Mouse (Mus musculus) neural tube, embryonic 14.5 days (tissue): ENCODE results near the gene Syde2. TPM values are rescaled to one million over a fixed set of nuclear protein-coding genes. Genes with fewer than 3 reads are reported as not detected.

ENCODE experiments used
- ATAC-seq: fragments of 200-750 bp; cut with Nextera tagmentation; 2 replicates; pipeline ENCODE4 v1.8.0; 2017; ENCODE audit warnings: low read depth, mild to moderate bottlenecking, moderate TSS enrichment, moderate library complexity
- H3K27ac ChIP-seq: fragments of 300-500 bp; sonication (generic); 2 replicates; pipeline ENCODE4 v1.5.1; 2014; ENCODE audit warnings: low read depth, mild to moderate bottlenecking, control low read depth, low read length, moderate library complexity, mixed read lengths
- H3K27me3 ChIP-seq: fragments of 300-500 bp; sonication (generic); 2 replicates; pipeline ENCODE4 v1.6.1; 2014; ENCODE audit warnings: low read length; ENCODE audit not compliant: control insufficient read depth, insufficient read depth
- H3K36me3 ChIP-seq: fragments of 300-500 bp; sonication (generic); 2 replicates; pipeline ENCODE4 v1.6.1; 2014; ENCODE audit warnings: low read length, mixed read lengths; ENCODE audit not compliant: control insufficient read depth, insufficient read depth
- H3K4me1 ChIP-seq: fragments of 300-500 bp; sonication (generic); 2 replicates; pipeline ENCODE4 v1.6.1; 2014; ENCODE audit warnings: low read length; ENCODE audit not compliant: control insufficient read depth, insufficient read depth
- H3K4me2 ChIP-seq: fragments of 300-500 bp; sonication (generic); 2 replicates; pipeline ENCODE4 v1.6.1; 2014; ENCODE audit warnings: mild to moderate bottlenecking, low read depth, low read length, control low read depth
- H3K4me3 ChIP-seq: fragments of 300-500 bp; sonication (generic); 2 replicates; pipeline ENCODE4 v1.5.1; 2014; ENCODE audit warnings: low read depth, low read length, control low read depth, mixed read lengths
- H3K9ac ChIP-seq: fragments of 300-500 bp; sonication (generic); replicated peaks from 2 replicates; pipeline ENCODE4 v1.6.1; 2014; ENCODE audit warnings: low read depth, mild to moderate bottlenecking, control low read depth, low read length, mixed read lengths
- H3K9me3 ChIP-seq: fragments of 300-500 bp; sonication (generic); 2 replicates; pipeline ENCODE4 v1.6.1; 2016; ENCODE audit warnings: low read length; ENCODE audit not compliant: control insufficient read depth
- WGBS: fragments of 180-500 bp; shearing (Covaris S2); extraction: QIAGEN DNeasy Blood & Tissue Kit; methylation state at CpG from one replicate; pipeline ENCODE4 v1.1.7; 2014; 5-methylcytosine and 5-hydroxymethylcytosine counted together
- polyA plus RNA-seq: library from polyadenylated mRNA; unstranded; fragments of >200 nt; fragmentation: Nextera tagmentation; extraction: Ambion mirVana; gene quantifications from 2 replicates; pipeline ENCODE4 v1.2.1, GENCODE M21; 2014

The Syde2 gene
- polyA plus RNA-seq, 1 experiment from 2014 or later: 1.1 TPM

- H3K4me3 ChIP-seq: no peak overlapping the region
- WGBS: 88% methylated on average over 13 of the region's 13 CpGs
- H3K36me3 ChIP-seq: no peaks in the 10 kb centered on the region
- no peak overlapping the region for H3K27ac ChIP-seq
- no peaks in the 10 kb centered on the region for H3K27me3 ChIP-seq
- no peak overlapping the region for H3K9ac ChIP-seq
- no peak for ATAC-seq
- H3K4me1 ChIP-seq: no peaks in the 10 kb centered on the region
- no peak overlapping the region for H3K4me2 ChIP-seq
- H3K9me3 ChIP-seq: no peaks in the 10 kb centered on the region
Observed at GRCm38 (mm10) chr3:146016979-146017378, 29.3 kb downstream of the Syde2 start.

GRCm38 (mm10) chr3:146017521-146017920 is 29.9 kb downstream of the Syde2 start:
- no peak overlapping the region for H3K9ac ChIP-seq
- H3K27ac ChIP-seq: no peak overlapping the region
- no peak for ATAC-seq
- no peak overlapping the region for H3K4me2 ChIP-seq
- H3K36me3 ChIP-seq: no peaks in the 10 kb centered on the region
- H3K9me3 ChIP-seq: no peaks in the 10 kb centered on the region
- 43% methylated on average over 9 of the region's 9 CpGs for WGBS
- no peaks in the 10 kb centered on the region for H3K27me3 ChIP-seq
- no peaks in the 10 kb centered on the region for H3K4me1 ChIP-seq
- H3K4me3 ChIP-seq: no peak overlapping the region

DNA sequence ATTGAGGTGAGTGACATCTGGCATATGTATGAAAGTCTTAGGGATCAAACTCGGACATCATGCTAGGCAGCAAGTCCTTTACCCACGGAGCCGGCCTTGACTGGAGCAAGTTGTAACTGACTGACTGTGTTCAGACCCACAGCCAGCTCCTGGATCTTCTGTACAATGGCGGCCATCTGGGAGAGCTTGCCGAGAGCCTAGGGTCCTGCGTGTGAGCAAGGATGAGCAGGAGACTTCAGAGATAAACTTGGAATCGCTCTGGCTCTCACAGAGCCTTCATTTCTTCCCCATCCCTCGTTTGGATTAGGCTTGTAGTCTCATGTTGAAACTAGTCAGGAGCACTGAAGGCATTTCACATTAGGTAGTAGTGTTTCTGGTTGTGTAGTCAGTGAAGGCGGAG is 34.6 kb downstream of the Syde2 start:
- Histone ChIP-seq H3K4me1 (no peaks in the 10 kb centered on the region), H3K4me3 (no peak overlapping the region), H3K4me2 (no peak overlapping the region), H3K27me3 (no peaks in the 10 kb centered on the region), H3K9ac (no peak overlapping the region), H3K27ac (no peak overlapping the region), H3K36me3 (no peaks in the 10 kb centered on the region), H3K9me3 (no peaks in the 10 kb centered on the region)
- WGBS: 92% methylated on average over 9 of the region's 9 CpGs
- ATAC-seq: no peak

- no peak for ATAC-seq
- Histone ChIP-seq H3K27me3 (no peaks in the 10 kb centered on the region), H3K9me3 (no peaks in the 10 kb centered on the region), H3K9ac (no peak overlapping the region), H3K36me3 (no peaks in the 10 kb centered on the region), H3K4me1 (no peaks in the 10 kb centered on the region), H3K4me3 (no peak overlapping the region), H3K27ac (no peak overlapping the region), H3K4me2 (no peak overlapping the region)
- 91% methylated on average over 7 of the region's 7 CpGs for WGBS
Observed at GRCm38 (mm10) chr3:146024746-146025145, 37.1 kb downstream of the Syde2 start.

- Histone ChIP-seq H3K36me3 (no peaks in the 10 kb centered on the region), H3K4me3 (no peak overlapping the region), H3K4me2 (no peak overlapping the region), H3K9ac (no peak overlapping the region), H3K27me3 (no peaks in the 10 kb centered on the region), H3K9me3 (no peaks in the 10 kb centered on the region), H3K4me1 (no peaks in the 10 kb centered on the region), H3K27ac (no peak overlapping the region)
- ATAC-seq: no peak
- 95% methylated on average over 6 of the region's 6 CpGs for WGBS
Observed at GRCm38 (mm10) chr3:146025499-146025898, 37.8 kb downstream of the Syde2 start.

- no peak overlapping the region for H3K27ac ChIP-seq
- H3K4me1 ChIP-seq: no peaks in the 10 kb centered on the region
- no peaks in the 10 kb centered on the region for H3K9me3 ChIP-seq
- H3K9ac ChIP-seq: no peak overlapping the region
- H3K4me3 ChIP-seq: no peak overlapping the region
- H3K4me2 ChIP-seq: no peak overlapping the region
- no peak for ATAC-seq
- H3K27me3 ChIP-seq: no peaks in the 10 kb centered on the region
- no peaks in the 10 kb centered on the region for H3K36me3 ChIP-seq
- 51% methylated on average over 6 of the region's 6 CpGs for WGBS
Observed at GRCm38 (mm10) chr3:146027116-146027515, 39.4 kb downstream of the Syde2 start.

GRCm38 (mm10) chr3:146028406-146028805 is 40.7 kb downstream of the Syde2 start:
- no peak for ATAC-seq
- H3K4me2 ChIP-seq: no peak overlapping the region
- H3K4me3 ChIP-seq: no peak overlapping the region
- WGBS: 84% methylated on average over 2 of the region's 2 CpGs
- H3K9me3 ChIP-seq: no peaks in the 10 kb centered on the region
- no peak overlapping the region for H3K27ac ChIP-seq
- no peak overlapping the region for H3K9ac ChIP-seq
- no peaks in the 10 kb centered on the region for H3K4me1 ChIP-seq
- H3K27me3 ChIP-seq: no peaks in the 10 kb centered on the region
- H3K36me3 ChIP-seq: no peaks in the 10 kb centered on the region

- no peak overlapping the region for H3K27ac ChIP-seq
- no peaks in the 10 kb centered on the region for H3K9me3 ChIP-seq
- no peak overlapping the region for H3K9ac ChIP-seq
- H3K4me1 ChIP-seq: no peaks in the 10 kb centered on the region
- H3K27me3 ChIP-seq: no peaks in the 10 kb centered on the region
- no peak for ATAC-seq
- H3K36me3 ChIP-seq: no peaks in the 10 kb centered on the region
- no peak overlapping the region for H3K4me2 ChIP-seq
- H3K4me3 ChIP-seq: no peak overlapping the region
- 86% methylated on average over 3 of the region's 3 CpGs for WGBS
Observed at GRCm38 (mm10) chr3:146029234-146029633, 41.6 kb downstream of the Syde2 start.

DNA sequence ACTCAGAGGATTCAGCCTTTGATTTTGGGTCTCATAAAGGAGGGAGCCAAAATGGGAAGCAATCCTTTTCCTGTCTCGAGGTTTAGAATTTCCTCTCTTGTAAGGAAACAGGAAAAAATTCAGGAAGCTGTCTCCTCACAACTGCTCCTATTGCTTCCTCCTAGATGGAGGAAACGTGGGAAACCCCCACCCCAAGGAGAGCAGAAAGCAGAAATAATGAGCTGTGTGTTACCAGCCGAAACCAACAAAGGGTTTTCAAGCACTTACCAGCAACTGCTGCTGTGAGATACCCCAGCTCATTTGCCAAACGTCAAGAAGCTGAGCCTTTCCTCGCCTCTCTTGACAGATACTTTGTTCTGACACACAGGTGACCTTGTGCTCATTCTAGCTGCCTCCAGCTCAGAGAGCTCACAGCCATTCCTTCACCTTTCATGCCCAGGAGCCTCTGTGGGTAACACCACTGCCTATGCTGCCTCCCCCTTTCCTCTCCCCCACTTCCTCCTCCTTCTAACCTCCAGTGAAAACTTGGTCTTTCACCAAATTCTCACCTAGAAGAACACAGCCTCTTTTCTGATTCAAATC is 42.7 kb downstream of the Syde2 start:
- Histone ChIP-seq H3K4me2 (no peak overlapping the region), H3K4me3 (no peak overlapping the region), H3K9me3 (no peaks in the 10 kb centered on the region), H3K4me1 (no peaks in the 10 kb centered on the region), H3K27me3 (no peaks in the 10 kb centered on the region), H3K36me3 (no peaks in the 10 kb centered on the region), H3K27ac (no peak overlapping the region), H3K9ac (no peak overlapping the region)
- WGBS: 22% methylated on average over 5 of the region's 5 CpGs
- ATAC-seq: no peak
